Mouse (Mus musculus): ENCODE measurements around the gene Srarp. TPM values are rescaled to one million over a fixed set of nuclear protein-coding genes. Genes with fewer than 3 reads are reported as not detected.

The Srarp gene
- total RNA-seq, 2 experiments from 2014 or later, result 0.92 to 1.6 TPM

DNA sequence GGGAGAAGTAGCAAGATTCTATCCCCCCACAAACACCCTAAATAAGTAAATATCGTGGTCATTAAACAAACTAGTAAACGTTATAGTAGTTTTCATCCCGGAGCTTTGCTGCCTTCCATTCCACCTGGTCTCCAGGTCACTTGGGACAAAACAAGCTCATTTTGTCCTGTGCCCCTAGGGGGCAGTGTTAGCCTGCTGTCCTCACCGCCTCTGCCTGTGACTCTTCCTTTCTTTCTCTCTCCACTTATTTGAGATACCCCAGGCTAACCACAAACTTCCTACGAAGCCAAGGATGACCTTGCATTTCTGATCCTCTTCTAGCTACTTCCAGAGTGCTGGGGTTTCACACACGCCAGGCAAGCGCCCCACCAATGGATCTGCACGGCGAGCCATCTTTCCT is 4.9 kb downstream of the Srarp start:
- no peak overlapping the region for H3K4me3 ChIP-seq
- intact Hi-C loops (cut with DNase I), result loop anchor here (1.0 to 5.0 kb wide), 4 partner anchors 25 to 144 kb away; no protein-coding TSS in a partner anchor
- peak; percentile 97; the same call in 1 of the 2 replicates for TF ChIP-seq CTCF (IDR thresholded peaks at IDR 0.05)
- DNase-seq, result peak; percentile 83
- H3K27ac ChIP-seq, result peak overlapping the region; percentile 17; the same call in 1 of the 2 replicates

- peak; percentile 68 for DNase-seq
- intact Hi-C loops (cut with DNase I), result loop anchor here (1.0 to 5.0 kb wide), 2 partner anchors 24 to 77 kb away; no protein-coding TSS in a partner anchor
- TF ChIP-seq CTCF (IDR thresholded peaks at IDR 0.05), result peak; percentile 80
- H3K4me3 ChIP-seq, result no peak overlapping the region
- H3K27ac ChIP-seq, result no peak overlapping the region
Measured at GRCm38 (mm10) chr4:141429847-141430246, 6.1 kb downstream of the Srarp start.

DNA sequence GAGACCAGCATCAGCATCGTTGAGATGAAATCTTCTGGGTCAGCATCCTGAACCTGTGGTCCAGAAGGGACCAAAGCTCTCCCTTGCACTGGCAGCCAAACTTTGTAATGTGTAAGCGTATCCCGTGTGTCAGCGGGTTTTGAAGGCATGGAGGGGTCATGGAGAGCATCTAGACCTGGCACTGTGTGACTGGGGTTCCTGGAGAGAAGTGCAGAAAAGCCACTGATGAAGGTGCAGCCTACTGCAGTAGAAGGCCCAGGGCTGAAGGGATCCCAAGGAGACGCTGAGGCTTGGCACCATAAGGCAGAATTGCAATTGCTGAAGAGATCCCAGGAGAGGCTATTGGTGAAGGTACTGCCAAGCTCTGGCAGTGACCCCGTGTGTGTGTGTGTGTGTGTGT is 6.5 kb downstream of the Srarp start:
- intact Hi-C loops (cut with DNase I), result no loop called here
- H3K4me3 ChIP-seq, result no peak overlapping the region
- H3K27ac ChIP-seq, result no peak overlapping the region
- no peak for TF ChIP-seq CTCF (IDR thresholded peaks at IDR 0.05)
- no peak for DNase-seq

DNA sequence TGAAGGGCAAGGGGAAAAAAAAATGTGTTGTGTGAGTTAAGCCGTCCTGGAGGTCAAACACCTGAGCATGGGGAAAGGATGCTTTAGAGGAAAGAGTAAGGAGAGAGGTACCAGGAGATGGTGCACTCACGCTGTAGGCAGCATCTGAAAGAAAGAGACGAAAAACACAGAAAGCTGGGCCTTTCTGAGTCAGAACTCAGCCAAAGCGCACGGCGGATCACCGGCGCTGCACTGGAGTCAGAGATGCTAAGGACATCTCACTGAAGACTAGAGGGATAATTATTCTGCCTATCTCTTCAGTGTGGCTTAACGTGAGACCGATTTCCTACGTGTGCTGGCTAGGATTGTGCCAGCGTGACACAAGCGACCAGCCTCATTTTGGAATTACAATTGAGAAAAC is 8.0 kb downstream of the Srarp start:
- TF ChIP-seq CTCF (IDR thresholded peaks at IDR 0.05), result no peak
- DNase-seq, result no peak
- no peak overlapping the region for H3K4me3 ChIP-seq
- intact Hi-C loops (cut with DNase I), result no loop called here
- no peak overlapping the region for H3K27ac ChIP-seq

DNA sequence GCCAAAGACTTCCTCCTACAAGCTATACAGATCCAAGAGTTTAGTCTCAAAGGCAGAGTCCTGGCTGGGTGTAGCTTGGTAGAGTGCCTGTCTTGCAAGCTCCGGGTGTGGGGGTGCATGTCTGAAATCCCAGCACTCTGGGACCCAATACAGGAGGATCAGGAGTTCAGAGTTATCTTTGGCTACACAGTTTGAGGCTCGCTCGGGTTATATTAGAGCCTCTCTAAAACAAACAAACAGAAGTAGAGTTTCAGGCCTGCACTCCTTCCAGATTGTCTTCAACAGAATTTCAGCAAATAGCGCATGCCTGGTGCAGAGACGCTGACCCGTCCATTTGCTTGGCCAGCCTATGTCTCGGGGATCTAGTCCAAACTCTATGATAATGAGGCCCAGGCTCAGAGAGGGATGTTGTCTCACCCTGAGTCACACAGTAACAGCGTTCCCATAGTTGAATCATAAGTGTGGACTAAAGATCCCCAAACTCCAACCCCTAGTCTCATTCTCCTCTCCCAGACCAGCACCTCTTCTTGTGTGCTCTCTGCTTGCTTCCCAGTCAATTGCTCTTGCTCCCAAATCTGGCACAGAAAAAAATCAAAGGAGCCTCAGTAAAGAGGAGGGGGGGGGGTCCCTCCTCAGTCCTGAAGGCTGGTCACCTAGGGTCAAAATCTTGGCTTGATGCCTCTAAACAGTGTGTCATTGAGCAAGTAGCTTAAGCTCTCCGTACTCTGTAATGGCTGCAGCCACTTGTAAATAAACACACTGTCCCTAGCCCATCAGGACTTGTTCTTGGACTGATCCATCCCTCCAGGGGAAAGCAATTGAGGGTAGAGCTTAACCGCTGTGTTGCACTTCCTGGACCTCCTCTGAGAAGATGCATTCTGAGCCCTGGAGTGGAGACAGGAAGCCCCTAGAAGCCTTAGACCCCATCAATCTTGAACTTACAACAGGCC is 8.8 kb downstream of the Srarp start:
- peak overlapping the region; percentile 74 for H3K4me3 ChIP-seq

DNA sequence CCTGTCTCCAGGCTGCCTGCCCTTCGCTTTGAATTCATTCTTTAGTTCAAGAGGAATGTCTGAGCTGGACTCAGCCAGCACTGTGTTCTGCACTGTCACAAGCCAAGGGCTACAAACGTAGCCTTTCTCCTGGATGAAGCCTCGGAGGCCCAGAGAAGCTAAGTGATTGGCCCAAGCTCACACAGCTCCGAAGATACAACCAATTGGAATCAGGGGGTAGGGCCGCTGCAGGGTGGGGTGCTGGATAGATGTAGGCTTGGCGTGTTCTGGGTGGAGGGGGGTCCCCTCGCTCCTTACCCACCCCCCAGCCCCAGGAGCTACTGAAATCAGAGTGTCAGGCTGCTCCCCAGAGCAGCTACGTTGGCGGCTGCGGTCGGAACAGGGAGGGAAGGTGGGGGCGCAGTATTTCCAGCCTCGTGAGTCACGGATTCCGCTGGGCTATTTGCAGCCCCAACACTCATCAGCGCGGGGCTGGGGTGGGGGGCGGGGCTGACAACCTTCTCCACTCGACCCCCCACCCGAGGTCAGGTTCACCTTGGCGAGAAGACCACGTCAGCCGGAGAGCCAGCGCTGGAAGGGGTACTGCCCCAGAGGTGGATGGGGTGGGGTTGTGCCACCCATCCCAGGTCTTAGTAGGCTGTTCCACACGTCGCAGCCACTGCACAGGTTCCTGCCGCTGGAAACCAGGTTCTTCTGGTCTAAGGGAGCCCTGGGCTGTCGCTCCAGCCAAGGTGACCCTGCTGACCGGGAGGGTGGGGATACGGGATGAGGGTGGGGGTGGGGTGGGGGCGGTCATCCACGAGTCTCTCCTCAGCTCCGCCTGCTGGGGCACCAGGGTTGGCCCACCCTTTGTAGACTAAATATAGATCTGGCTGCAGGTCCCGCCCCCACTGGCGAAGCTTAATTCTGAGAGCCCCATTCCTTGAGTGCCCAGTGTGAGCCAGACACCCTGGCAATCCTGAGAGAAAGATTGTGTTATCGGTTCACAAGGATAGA is 10.1 kb downstream of the Srarp start:
- H3K4me3 ChIP-seq, result peak overlapping the region; percentile 74
- peak overlapping the region; percentile 98 for H3K27ac ChIP-seq
- peak; percentile 83 for DNase-seq
- peak; percentile 20; the same call in 1 of the 2 replicates for TF ChIP-seq CTCF (IDR thresholded peaks at IDR 0.05)
- intact Hi-C loops (cut with DNase I), result loop anchor here (1.0 kb wide), 1 partner anchor 16 kb away; no protein-coding TSS in a partner anchor

More for the DNA sequence above, 8.8 kb downstream of the Srarp start:
- TF ChIP-seq CTCF (IDR thresholded peaks at IDR 0.05), result no peak
- intact Hi-C loops (cut with DNase I), result loop anchor here (1.0 kb wide), 1 partner anchor 18 kb away; no protein-coding TSS in a partner anchor
- H3K27ac ChIP-seq, result peak overlapping the region; percentile 98
- no peak for DNase-seq

DNA sequence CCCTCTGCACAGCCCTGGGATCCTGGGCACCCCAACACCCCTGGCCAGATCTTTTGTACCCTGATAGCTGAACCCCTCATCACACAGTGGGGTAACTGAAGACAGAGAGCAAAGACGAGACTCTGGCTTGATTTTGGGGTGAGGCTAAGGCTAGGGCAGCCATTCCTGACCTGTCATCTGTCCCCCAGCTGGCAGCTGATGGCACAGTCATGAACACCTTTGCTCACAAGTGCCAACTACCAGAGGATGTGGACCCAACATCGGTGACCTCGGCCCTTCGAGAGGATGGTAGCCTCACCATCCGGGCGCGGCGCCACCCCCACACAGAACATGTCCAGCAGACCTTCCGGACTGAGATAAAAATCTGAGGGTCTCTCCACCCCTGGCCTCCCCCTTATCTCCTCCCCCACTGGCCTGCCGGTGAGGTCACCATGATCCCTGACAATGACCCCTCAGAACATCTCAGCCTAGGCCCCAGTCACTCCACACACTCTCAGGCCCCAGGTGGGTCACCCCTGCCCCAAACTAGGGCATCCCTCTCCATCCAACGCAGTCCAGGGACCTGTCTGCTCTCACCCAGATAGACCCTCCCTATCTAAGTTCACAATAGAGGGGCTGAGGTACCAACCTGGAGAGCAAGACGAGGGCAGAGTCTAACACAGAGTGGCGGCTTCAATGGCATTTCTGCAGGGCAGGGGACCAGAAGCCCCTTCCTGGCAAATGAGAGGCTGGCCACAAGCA is 12.0 kb downstream of the Srarp start:
- Histone ChIP-seq H3K27ac (peak overlapping the region; percentile 92), H3K4me3 (peak overlapping the region; percentile 75)
- TF ChIP-seq CTCF (IDR thresholded peaks at IDR 0.05), result no peak
- no peak for DNase-seq
- intact Hi-C loops (cut with DNase I), result no loop called here

DNA sequence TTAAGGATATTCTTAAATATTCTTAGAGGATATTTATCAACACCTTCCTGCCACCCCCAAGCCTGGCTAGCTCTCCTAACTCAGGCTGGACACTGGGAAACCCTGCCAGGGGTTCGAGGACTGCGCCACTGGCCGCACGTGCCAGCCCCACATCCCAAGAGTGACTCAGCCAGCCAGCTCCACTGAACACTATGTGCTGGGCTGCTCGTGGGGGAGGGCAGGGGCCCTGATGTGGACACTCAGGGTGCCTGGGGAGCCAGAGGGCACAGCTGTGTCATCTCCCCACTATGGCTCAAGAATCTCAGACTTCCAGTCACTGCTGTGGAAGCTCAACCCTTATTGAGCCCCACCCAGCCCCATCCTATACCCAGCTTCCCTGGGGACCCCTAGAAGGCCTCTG is 12.6 kb downstream of the Srarp start:
- DNase-seq, result peak; percentile 72
- intact Hi-C loops (cut with DNase I), result no loop called here
- Histone ChIP-seq H3K27ac (peak overlapping the region; percentile 92), H3K4me3 (peak overlapping the region; percentile 75)
- no peak for TF ChIP-seq CTCF (IDR thresholded peaks at IDR 0.05)

- H3K4me3 ChIP-seq, result peak overlapping the region; percentile 75
- peak overlapping the region; percentile 92 for H3K27ac ChIP-seq
- DNase-seq, result no peak
- no peak for TF ChIP-seq CTCF (IDR thresholded peaks at IDR 0.05)
- intact Hi-C loops (cut with DNase I), result no loop called here
Measured at GRCm38 (mm10) chr4:141422841-141423240, 13.1 kb downstream of the Srarp start.

DNA sequence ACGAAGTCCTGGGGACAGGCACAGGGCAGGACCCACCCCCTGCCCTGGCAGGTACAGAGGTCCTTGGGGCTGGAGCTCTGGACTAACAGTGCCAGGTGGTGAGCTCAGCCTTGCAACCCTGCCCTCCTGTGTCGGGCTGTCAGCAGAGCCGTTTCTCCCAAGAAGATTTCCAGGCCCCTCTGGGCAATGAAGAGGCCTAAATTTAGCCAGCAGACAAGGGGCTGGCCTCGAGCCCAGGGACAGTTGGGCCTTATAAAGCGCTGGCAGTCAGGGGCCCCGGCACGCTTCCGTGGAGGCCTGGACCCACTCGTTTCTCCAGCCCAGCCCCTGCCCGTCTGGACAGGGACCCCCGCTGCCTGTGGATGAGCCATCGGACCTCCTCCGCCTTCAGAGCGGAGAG is 14.5 kb downstream of the Srarp start:
- intact Hi-C loops (cut with DNase I), result no loop called here
- peak; percentile 16; the same call in 1 of the 2 replicates for TF ChIP-seq CTCF (IDR thresholded peaks at IDR 0.05)
- peak overlapping the region; percentile 75 for H3K4me3 ChIP-seq

GRCm38 (mm10) chr4:141420886-141421285 is 15.0 kb downstream of the Srarp start:
- no peak for TF ChIP-seq CTCF (IDR thresholded peaks at IDR 0.05)
- no peak for DNase-seq
- peak overlapping the region; percentile 75 for H3K4me3 ChIP-seq
- intact Hi-C loops (cut with DNase I), result no loop called here
- peak overlapping the region; percentile 92 for H3K27ac ChIP-seq

More for the DNA sequence above, 14.5 kb downstream of the Srarp start:
- peak overlapping the region; percentile 92 for H3K27ac ChIP-seq
- peak; percentile 89 for DNase-seq

Measured in gastrocnemius, adult 2 months (tissue).